Mouse (Mus musculus) hindbrain, postnatal 0 days (tissue): ENCODE results near the gene Hes1. TPM values are rescaled to one million over a fixed set of nuclear protein-coding genes. Genes with fewer than 3 reads are reported as not detected.

ENCODE experiments used
- ATAC-seq: fragments of 200-750 bp; cut with Nextera tagmentation; 2 replicates; pipeline ENCODE4 v1.8.0; 2017; ENCODE audit warnings: mild to moderate bottlenecking, moderate TSS enrichment, moderate library complexity
- DNase-seq: peaks from one replicate; pipeline ENCODE4 v3.0.0-alpha.2; 2015; ENCODE audit warnings: low spot score
- H3K27ac ChIP-seq: fragments of 300-500 bp; sonication (generic); 2 replicates; pipeline ENCODE4 v1.5.1; 2014; ENCODE audit warnings: mild to moderate bottlenecking
- H3K27me3 ChIP-seq: fragments of 300-500 bp; sonication (generic); 2 replicates; pipeline ENCODE4 v1.6.1; 2014; ENCODE audit warnings: low read length, mixed read lengths; ENCODE audit not compliant: insufficient read depth
- H3K36me3 ChIP-seq: fragments of 300-500 bp; sonication (generic); 2 replicates; pipeline ENCODE4 v1.6.1; 2014; ENCODE audit warnings: low read length, mixed read lengths; ENCODE audit not compliant: insufficient read depth
- H3K4me1 ChIP-seq: fragments of 300-500 bp; sonication (generic); 2 replicates; pipeline ENCODE4 v1.6.1; 2014; ENCODE audit warnings: antibody characterized with exemption, low read length, mixed read lengths; ENCODE audit not compliant: insufficient read depth
- H3K4me2 ChIP-seq: fragments of 300-500 bp; sonication (generic); 2 replicates; pipeline ENCODE4 v1.6.1; 2014; ENCODE audit warnings: low read depth, mild to moderate bottlenecking, low read length, moderate library complexity, mixed read lengths
- H3K4me3 ChIP-seq: fragments of 300-500 bp; sonication (generic); 2 replicates; pipeline ENCODE4 v1.5.1; 2014; ENCODE audit warnings: low read length
- H3K9ac ChIP-seq: fragments of 300-500 bp; sonication (generic); replicated peaks from 2 replicates; pipeline ENCODE4 v1.6.1; 2014; ENCODE audit warnings: mild to moderate bottlenecking, low read length, moderate library complexity, mixed read lengths
- H3K9me3 ChIP-seq: fragments of 300-500 bp; sonication (generic); 2 replicates; pipeline ENCODE4 v1.6.1; 2016; ENCODE audit warnings: low read length, mixed read lengths
- CTCF ChIP-seq: IDR thresholded peaks from 2 replicates; pipeline ENCODE4 v1.5.1; 2016; ENCODE audit warnings: antibody characterized with exemption, control low read depth, low read depth
- WGBS: fragments of 180-500 bp; shearing (Covaris S2); extraction: QIAGEN DNeasy Blood & Tissue Kit; methylation state at CpG from one replicate; pipeline ENCODE4 v1.1.7; 2014; 5-methylcytosine and 5-hydroxymethylcytosine counted together
- polyA plus RNA-seq: library from polyadenylated mRNA; unstranded; fragments of >200 nt; fragmentation: Nextera tagmentation; extraction: Ambion mirVana; gene quantifications from 2 replicates; pipeline ENCODE4 v1.2.1, GENCODE M21; 2015
- total RNA-seq: library from RNA; depleted of rRNA; stranded (reverse); fragments of >200 nt; gene quantifications from 2 replicates; pipeline ENCODE4 v1.2.3, GENCODE M21; 2014

Gene Hes1
- total and polyA plus RNA-seq, 2 experiments from 2014 or later: 12.5 to 19.8 TPM

DNA sequence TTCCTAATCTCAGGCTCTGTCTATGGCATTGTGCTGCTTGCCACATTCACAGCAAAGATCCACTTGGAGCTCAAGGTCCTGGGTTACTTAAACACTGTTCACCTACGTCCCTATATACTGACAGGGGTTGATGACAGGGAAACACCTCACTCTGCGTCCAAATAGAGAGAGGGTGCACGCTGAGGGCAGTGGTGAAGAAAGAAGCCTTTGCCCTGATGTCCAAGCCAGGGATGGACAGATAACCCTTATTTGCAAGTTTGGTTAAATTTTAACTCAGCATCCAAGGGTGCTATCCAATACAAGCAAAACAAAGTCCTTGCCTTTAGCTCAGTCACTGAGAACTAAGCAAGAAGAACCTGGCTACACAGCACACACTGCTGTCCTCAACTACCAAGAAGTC, 28.1 kb upstream of the Hes1 start:
- DNase-seq (no peak), ATAC-seq (no peak)
- Histone ChIP-seq H3K4me1 (peaks cover 4% of the 10 kb centered on the region; the same call in 1 of the 2 replicates), H3K27ac (no peak overlapping the region), H3K4me3 (no peak overlapping the region), H3K36me3 (no peaks in the 10 kb centered on the region), H3K9me3 (no peaks in the 10 kb centered on the region), H3K4me2 (no peak overlapping the region), H3K9ac (no peak overlapping the region), H3K27me3 (no peaks in the 10 kb centered on the region)
- no peak for TF ChIP-seq CTCF
- WGBS: 92% methylated on average over 3 of the region's 3 CpGs

GRCm38 (mm10) chr16:30038663-30039593, 25.3 kb upstream of the Hes1 start:
- DNase-seq: no peak
- Histone ChIP-seq H3K4me1 (peaks cover 4% of the 10 kb centered on the region; the same call in 1 of the 2 replicates), H3K4me3 (no peak overlapping the region), H3K9ac (no peak overlapping the region), H3K27me3 (no peaks in the 10 kb centered on the region), H3K27ac (no peak overlapping the region), H3K4me2 (no peak overlapping the region), H3K9me3 (no peaks in the 10 kb centered on the region), H3K36me3 (no peaks in the 10 kb centered on the region)
- no peak for TF ChIP-seq CTCF
- ATAC-seq: peak; percentile 45; the same call in 1 of the 2 replicates
- 20% methylated on average over 16 of the region's 17 CpGs for WGBS

DNA sequence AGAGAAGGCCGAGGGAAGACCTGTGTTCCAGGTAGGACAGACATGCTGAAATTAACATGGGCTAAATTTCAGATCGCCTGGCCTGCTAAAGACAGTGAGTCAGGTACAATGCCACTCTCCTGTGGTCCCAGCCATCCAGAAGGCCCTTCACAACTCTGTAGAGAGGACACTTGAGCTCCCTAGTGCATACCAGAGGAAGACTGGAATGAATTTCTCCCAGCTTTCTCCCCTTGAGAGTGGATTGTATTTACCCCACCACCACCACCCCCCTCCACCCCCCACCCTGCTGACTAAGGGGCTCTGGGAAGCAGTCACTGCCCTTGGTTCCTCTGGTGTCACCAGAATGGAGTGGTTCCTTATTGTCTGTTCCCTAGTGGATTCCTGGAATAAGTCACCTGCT, 24.3 kb upstream of the Hes1 start:
- H3K27ac ChIP-seq: no peak overlapping the region
- H3K36me3 ChIP-seq: no peaks in the 10 kb centered on the region
- H3K4me3 ChIP-seq: no peak overlapping the region
- peaks cover 4% of the 10 kb centered on the region; the same call in 1 of the 2 replicates for H3K4me1 ChIP-seq
- WGBS: 68% methylated on average over 2 of the region's 2 CpGs
- no peaks in the 10 kb centered on the region for H3K9me3 ChIP-seq
- no peak overlapping the region for H3K4me2 ChIP-seq
- no peaks in the 10 kb centered on the region for H3K27me3 ChIP-seq
- DNase-seq: no peak
- ATAC-seq: no peak
- no peak for TF ChIP-seq CTCF
- H3K9ac ChIP-seq: no peak overlapping the region

DNA sequence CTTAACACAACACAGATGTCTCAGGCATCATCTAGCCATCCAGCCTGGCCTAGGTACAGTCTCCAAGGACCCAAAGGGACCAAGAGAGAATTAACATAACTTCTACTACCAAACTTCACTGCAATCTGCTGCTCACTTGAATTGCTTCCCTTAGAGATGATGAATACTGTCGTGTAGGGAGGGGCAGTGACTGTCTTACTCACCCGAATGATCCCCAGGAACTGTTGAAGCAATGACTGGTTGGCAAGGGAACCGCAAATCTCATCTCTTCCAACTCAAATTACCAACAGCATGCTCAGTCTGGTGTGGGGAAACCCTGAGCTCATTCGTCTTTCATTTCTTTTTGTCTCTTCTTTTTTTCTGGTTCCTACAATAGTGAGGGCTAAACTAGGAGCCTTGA, 21.3 kb upstream of the Hes1 start:
- Histone ChIP-seq H3K36me3 (no peaks in the 10 kb centered on the region), H3K4me3 (no peak overlapping the region), H3K9ac (no peak overlapping the region), H3K4me1 (peaks cover 4% of the 10 kb centered on the region; the same call in 1 of the 2 replicates), H3K9me3 (no peaks in the 10 kb centered on the region), H3K4me2 (no peak overlapping the region), H3K27me3 (no peaks in the 10 kb centered on the region), H3K27ac (no peak overlapping the region)
- DNase-seq: no peak
- no peak for TF ChIP-seq CTCF
- no peak for ATAC-seq
- WGBS: 57% methylated on average over 4 of the region's 4 CpGs

DNA sequence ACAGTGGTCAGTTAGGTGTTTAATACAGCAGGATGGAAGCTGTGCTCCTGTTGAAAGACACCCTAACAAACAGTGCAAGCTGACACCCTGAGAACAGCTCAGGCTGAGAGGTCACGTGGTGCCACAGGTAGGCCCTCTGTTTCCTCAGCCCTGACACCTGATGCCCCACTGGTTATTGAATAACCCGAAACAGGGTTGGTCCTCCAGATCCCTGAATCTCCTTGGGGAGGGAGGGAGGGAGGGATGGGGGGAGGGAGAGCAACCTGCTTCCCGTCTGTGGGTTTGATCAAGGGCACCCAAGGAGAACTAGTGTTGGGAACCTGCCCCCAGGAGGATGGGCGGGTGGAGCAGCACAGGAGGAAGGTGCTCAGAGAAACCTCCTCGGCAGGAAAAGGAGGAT, 18.6 kb upstream of the Hes1 start:
- no peak overlapping the region for H3K9ac ChIP-seq
- H3K27me3 ChIP-seq: no peaks in the 10 kb centered on the region
- DNase-seq (no peak), ATAC-seq (no peak)
- no peak overlapping the region for H3K4me2 ChIP-seq
- no peak overlapping the region for H3K4me3 ChIP-seq
- H3K9me3 ChIP-seq: no peaks in the 10 kb centered on the region
- no peaks in the 10 kb centered on the region for H3K4me1 ChIP-seq
- H3K27ac ChIP-seq: no peak overlapping the region
- no peak for TF ChIP-seq CTCF
- WGBS: 81% methylated on average over 5 of the region's 5 CpGs
- H3K36me3 ChIP-seq: no peaks in the 10 kb centered on the region

GRCm38 (mm10) chr16:30047010-30047409, 17.2 kb upstream of the Hes1 start:
- WGBS: 82% methylated on average over 7 of the region's 7 CpGs
- no peak for DNase-seq
- Histone ChIP-seq H3K36me3 (no peaks in the 10 kb centered on the region), H3K4me1 (no peaks in the 10 kb centered on the region), H3K4me2 (no peak overlapping the region), H3K27me3 (no peaks in the 10 kb centered on the region), H3K9me3 (no peaks in the 10 kb centered on the region), H3K4me3 (no peak overlapping the region), H3K9ac (no peak overlapping the region), H3K27ac (no peak overlapping the region)
- ATAC-seq: no peak
- no peak for TF ChIP-seq CTCF

GRCm38 (mm10) chr16:30047421-30047831, 16.8 kb upstream of the Hes1 start:
- TF ChIP-seq CTCF: no peak
- H3K9me3 ChIP-seq: no peaks in the 10 kb centered on the region
- WGBS: 59% methylated on average over 11 of the region's 11 CpGs
- H3K4me1 ChIP-seq: no peaks in the 10 kb centered on the region
- ATAC-seq (no peak), DNase-seq (no peak)
- H3K27ac ChIP-seq: no peak overlapping the region
- H3K4me3 ChIP-seq: no peak overlapping the region
- no peaks in the 10 kb centered on the region for H3K36me3 ChIP-seq
- no peaks in the 10 kb centered on the region for H3K27me3 ChIP-seq
- H3K9ac ChIP-seq: no peak overlapping the region
- no peak overlapping the region for H3K4me2 ChIP-seq
